Mouse (Mus musculus): ENCODE measurements around the gene Ttc34. TPM values are rescaled to one million over a fixed set of nuclear protein-coding genes. Genes with fewer than 3 reads are reported as not detected.
A peak's percentile ranks its signal among the peaks of the same experiment; 100 is the strongest.

Ttc34 gene
- total RNA-seq, 1 experiment from 2014 or later = 0.52 TPM

DNA sequence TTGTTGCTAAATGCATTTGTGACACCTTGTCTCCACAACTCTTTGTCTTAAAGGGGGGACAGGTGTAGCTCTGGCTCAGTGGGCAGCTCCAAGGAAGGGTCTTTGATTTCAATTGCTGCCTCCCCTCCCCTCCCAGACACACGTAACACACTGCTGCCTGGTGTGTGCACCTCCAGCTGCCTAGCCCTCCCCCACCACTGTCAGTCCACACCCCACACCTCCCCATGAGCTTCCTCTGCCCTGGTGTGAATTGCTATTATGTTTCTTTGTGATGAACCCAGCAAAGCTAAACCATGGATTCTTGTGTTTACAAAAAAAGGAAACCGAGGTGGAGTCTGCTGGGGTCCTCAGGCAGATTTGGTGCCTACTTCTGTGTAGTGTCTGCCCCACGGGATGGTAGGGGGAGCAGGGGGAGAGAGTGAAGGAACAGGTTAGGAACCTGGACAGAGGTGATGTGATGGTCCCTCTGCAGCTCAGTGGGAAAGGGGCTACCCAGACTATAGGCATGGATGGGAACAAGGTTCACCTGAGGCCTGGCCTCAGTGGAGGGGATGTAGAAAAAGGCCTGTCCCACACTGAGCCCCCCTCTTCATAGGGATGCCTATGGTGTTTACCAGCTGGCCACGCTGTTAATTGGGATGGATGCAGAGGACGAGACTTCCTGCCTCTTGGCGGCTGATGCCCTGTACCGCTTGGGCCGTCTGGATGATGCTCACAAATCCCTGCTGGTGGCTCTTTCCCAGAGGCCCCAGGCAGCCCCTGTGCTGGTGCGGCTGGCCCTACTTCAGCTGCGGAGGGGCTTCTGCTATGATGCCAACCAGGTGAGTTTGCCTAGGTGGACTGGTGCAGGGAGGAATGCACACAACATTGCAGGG lies 20.3 kb downstream of the Ttc34 start:
- no peak for DNase-seq

DNA sequence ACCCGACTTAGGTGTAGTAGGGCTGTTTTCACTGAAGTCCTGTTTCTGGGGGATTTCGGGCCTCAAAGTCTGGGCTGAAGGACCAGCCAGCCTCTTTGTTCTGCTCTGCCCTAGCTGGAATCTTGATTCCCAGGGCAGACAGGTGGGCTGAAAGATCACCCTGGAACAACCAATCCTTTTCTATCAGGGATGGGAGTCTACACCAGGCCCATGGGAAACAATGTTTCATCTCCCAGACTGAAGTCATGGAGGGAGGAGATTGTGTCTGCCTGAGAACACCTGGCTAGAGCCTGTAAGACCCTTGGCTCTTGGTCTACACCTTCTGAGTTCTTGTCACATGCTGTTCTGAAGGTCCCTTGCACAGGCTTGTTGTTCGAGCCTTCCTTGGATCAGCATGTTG lies 21.3 kb downstream of the Ttc34 start:
- DNase-seq = no peak

GRCm38 (mm10) chr4:154861967-154862366 lies 24.7 kb downstream of the Ttc34 start:
- no peak for DNase-seq

DNA sequence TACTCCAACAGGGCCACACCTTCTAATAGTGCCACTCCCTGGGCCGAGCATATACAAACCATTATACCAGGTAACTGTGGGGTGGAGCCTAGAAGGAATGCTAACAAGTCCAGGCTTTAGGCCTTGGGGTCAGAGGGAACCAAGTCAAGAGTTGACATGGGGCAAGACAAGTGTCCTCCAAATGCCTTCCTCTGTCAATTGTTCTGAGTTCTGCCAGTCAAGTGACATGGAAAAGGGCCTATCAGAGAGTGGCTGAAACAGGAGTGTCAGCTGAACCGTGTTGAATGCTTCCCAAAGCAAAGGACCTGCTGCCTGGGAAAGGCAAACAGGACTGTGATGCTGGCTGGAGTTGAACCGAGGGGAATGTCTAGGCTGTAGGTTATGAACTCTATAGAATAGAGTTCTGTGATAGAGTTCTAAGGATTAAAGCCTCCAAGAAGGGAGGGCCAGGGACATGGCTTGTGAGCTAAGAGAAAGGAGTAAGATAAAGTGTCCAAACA lies 26.2 kb downstream of the Ttc34 start:
- no peak for DNase-seq

GRCm38 (mm10) chr4:154864271-154864771 lies 27.1 kb downstream of the Ttc34 start:
- DNase-seq = peak; percentile 94

DNA sequence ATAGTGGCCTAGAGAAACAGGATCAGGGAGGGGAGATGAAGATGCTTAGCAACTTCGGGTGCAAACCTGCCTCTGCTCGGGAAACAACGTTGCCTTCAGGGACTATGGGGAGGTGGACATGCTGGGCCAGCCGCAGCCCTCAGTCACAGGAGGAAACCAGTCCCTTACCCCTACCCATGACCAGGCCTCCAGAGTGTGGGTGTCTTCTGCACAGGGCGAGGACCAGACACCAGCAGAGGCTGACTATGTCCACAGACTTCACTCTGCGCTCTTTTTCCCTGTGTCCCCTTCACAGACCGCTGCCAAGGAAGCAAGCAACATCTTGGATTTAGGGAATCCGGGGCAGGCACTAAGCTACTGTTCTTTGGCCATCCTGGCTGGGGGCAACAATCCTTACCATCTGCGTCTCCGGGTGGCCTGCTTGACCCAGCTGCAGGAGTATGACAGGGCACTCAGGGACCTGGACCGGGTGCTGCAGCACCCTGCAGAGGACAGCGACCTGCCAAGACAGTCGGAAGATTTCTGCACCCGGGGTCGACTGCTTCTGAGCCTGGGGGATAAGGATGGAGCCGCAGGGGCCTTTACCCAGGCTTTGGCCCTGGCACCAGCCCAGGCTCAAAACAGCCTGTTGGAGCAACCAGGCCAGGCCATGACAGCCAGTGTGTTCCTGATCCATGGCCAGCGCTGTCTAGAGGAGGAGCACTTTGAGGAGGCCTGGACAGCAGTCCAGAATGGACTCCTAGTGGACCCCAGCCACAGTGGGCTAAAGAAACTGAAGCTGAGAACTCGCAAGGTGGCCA lies 27.9 kb downstream of the Ttc34 start:
- no peak for DNase-seq

- no peak for DNase-seq
Observed at GRCm38 (mm10) chr4:154866391-154866790, 29.1 kb downstream of the Ttc34 start.

- DNase-seq = no peak
Observed at GRCm38 (mm10) chr4:154867257-154867656, 30.0 kb downstream of the Ttc34 start.

DNA sequence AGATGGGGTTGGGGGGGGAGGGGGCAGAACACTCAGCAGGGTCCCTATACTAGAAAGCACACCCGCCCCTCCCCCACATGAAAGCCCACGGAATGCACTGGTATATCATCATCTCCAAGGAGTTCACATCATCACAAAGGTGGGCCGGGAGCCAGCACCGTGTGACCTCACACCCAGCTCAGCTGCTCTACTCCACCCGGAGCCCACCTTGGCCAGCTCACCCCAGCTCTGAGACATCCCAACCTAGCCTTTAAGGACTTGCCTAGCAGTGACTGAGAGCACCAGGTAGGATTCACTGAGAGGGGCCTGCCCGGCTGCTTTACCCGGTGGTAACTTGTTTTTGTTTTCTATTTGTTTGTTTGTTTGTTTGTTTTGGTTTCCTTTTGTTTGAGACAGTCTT lies 32.2 kb downstream of the Ttc34 start, which contains the start of gene Mmel1:
Gene Mmel1 (plus strand): TSS at position 146 of the 400 bp plus-strand sequence.
- DNase-seq = no peak

- DNase-seq = no peak
Observed at GRCm38 (mm10) chr4:154870721-154871120, 33.5 kb downstream of the Ttc34 start.

DNA sequence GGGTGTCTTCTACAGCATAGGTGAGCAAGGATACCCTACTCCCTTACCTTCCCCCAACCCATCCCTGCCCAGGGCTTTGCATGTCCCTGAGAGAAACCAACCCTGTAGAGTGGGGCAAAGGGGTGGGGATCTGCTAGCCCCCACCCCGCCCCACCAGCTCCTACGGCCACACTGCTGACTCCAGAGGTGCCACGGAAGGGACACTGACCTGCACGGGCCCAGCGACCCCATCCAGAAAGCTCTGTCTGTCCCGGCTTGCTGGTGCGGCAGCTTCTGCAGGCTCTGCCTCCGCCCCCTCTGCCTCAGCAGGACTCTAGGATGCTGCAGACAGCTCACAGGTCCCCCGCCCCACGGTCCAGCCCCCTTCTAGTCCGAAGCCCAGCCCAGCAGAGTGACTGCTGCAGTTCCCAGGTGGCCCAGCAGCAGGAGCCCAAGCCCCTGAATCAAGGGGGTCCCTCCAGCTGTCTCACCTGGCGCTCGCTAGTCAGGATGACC lies 34.5 kb downstream of the Ttc34 start:
- DNase-seq = no peak

DNA sequence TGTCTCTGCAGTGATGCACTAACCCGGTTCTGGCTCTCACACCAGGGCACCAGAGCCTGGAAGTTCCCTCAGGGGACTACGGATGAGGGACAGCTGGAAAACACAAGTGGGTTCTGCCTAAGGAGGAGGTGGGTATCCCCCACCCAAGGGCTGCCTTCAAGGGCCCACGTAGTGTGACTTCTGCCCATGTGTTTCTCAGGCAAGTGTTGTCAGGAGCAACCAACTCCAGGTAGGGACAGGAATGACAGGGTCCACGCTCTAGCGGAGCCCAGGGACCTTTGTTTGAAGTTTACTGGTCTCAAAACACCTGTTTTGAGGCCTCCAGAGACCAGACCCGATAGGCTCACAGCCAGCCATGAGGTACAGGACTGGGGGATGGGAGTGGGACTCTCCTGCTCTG lies 35.9 kb downstream of the Ttc34 start:
- DNase-seq = no peak

DNA sequence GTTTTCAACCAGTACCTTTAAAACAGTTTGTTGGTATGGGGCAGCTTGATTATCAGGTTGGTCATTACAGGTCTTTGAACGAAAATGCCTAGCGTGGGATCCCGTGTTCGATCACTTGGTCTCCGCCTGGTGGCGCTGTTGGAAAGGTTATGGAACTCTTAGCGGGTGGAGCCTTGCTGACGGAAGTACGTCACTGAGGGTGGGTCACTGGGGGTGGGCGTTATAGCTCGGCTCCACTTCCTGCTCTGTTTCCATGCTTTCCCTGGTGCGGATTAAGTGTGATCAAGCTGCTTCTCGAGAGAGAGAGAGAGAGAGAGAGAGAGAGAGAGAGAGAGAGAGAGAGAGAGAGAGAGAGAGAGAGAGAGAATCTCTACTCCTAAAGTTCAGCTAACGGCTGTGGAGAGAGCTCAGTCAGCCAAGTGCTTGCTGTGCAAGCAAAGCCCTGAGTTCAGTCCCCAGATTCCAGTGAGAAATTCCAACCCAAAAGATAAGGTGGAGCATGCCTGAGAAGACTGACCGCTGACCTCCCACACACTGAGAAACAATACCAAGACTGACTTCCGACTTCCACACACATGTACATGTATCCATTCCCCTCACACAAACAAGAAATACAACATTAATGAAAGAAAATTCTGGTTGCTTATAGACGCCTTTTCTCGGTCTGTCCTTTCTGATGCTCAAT lies 40.7 kb downstream of the Ttc34 start:
- DNase-seq = peak; percentile 95

DNA sequence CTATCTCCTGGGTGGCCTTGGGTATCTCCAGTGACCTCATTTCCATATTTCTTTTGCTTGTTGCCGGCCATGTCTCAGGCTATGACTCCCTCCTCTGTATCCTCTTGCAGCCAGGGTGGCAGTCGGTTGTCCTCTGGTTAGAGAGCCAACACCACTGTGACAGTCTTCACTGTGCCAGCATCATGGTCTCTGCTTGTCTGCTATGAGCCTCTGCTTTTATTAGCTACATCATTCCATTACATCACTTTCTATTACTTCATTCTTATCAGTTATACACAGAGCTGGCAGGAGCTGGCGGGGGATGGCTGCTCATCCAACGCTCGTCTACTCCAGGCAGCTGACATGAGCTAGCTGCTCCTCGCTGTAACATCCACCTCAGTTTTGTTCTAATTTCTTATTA lies 43.5 kb downstream of the Ttc34 start:
- no peak for DNase-seq

GRCm38 (mm10) chr4:154882014-154882659 lies 44.9 kb downstream of the Ttc34 start:
- no peak for DNase-seq

DNA sequence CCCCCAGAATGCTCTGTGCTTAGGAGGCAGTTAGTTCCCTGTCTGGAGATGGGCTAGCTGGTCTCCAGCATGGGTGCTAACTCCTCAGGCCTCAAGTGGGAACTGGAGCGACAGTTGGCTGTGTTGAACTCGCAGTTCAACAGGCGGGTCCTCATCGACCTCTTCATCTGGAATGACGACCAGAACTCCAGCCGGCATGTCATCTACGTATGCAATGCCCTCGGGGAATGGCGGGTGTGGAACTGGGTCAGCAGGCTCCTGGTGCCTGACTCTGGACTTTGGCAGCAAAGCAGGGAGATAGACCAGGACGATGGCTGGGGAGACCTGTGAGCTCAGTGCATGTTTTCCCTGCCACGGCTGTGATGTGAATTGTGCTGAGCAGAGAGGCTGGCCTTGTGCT lies 48.2 kb downstream of the Ttc34 start:
- DNase-seq = no peak

DNA sequence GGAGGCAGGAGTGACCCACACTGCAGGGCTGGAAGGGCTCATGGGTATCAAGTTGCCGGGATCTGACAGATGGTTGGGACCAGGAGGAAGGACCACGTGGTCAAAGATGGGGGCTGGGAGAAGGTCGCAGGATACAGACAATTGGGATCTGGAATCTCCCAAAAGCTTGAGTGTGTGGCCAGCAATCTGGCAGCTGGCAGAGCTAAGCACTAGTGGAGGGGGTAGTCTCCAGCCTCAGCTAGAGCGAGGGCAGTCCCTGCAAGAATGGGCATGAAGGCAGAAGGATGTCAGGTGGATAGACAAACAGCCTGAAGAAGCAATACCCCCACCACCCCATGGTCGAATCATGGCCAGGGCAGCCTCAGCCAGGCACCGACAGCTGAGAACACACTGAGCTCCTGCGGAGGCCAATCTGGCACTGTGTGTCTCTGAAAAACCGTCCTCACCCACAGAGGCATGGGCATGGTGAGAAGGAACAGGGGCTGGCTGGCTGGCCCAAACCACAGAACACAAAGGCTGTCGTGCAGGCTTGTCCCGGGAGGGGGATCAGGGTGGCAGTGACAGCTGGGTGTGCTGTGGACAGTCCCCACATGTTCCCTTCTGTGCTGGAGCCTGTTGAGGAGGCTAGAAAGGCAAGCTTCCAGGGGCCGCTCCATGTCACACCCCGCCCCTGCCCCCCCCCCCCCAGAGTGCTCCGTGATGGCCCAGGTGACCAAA lies 49.8 kb downstream of the Ttc34 start:
- DNase-seq = no peak

- DNase-seq = no peak
Observed at GRCm38 (mm10) chr4:154887593-154888250, 50.5 kb downstream of the Ttc34 start.

DNA sequence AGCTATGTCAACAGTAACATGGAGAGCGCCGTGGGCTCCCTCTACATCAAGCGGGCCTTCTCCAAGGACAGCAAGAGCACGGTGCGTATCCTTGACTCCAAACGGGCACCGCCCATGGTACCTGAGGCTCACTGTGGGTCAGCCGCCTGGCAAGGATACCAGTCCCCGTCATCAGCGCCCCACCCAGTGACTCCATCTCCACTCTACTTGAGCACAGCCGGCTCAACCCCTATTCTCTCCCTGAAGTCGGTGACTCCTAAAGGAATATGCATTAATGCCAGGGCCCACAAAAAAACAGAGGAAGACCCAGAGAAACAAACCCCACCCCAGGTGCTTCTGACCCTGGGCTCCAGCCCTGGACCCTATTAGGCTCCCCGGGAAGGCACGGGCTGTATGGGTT lies 53.6 kb downstream of the Ttc34 start:
- no peak for DNase-seq

DNA sequence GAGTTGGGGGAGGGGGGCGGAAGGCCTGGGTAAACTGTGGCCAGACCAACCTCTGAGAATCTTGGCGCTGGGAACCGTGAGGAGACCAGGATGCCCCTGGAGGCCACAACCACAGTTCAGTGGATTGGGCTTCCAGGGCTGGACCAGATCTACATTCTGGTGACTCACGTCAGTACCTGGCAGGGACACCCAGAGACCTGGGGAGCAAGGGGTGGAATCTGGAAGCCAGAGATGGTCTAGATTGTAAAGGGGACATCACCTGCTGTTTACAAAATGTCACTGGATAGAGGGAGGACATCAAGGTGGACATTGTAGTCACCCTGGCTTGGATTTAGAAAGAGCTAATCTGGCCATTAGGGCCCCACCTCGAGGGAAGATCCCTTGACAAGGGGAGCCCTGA lies 58.3 kb downstream of the Ttc34 start:
- no peak for DNase-seq

Measured in adrenal gland, postnatal 25 days (tissue).